8 mouse cellular contexts compared by ENCODE assay signal in the genomic region with DNA sequence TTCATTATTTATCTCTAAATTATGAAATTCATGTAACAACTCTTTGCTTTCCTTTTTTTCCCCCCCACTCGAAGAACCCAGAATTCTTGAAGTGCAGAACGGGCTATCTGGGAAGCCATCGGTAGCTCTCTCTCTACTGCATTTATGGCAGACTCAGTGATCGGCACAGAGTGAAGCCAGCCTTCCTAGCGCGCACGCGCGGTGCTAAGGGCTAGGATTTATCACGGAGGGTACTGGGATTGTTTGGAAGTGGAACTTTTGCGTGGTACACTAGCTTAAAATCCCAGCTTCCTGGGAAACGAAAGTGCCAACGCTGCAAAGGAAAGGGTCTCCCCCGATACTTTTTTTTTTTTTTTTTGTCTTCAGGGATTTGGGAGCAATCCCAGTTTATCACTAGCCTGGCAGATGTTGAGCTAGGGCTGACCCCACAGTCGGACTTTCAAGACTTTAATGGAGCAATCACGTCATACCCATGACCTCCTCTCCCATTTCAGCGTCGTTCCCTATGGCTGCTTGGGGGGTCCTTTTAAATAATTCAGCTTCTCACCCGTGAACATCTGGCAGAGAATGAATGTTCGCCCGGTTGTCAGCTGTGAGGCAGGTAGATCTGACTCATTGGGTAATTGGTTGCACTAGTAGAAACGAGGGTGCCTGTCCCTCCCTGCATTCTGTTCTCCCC.
A peak's percentile ranks its signal among the peaks of the same experiment; 100 is the strongest.
DNase-seq lines count a peak whose midpoint lies in the region; ATAC-seq lines count a peak whose summit lies in the region.

No protein-coding gene starts in this region.

- no peak for ATAC-seq in heart, embryonic 11.5 days (replicated peaks; ENCODE audit: insufficient number of reproducible peaks, low FRiP score, low TSS enrichment)
- no peak for ATAC-seq in hindbrain, embryonic 13.5 days (ENCODE audit: low FRiP score)
- ATAC-seq in limb, embryonic 13.5 days (ENCODE audit: low FRiP score, low read depth) = peak; percentile 38
- ATAC-seq in erythroblast, adult 5-6 weeks (replicated peaks; ENCODE audit: low FRiP score, poor library complexity, severe bottlenecking) = no peak

- 43% methylated on average over 22 of the region's 22 CpGs for WGBS in heart, embryonic 11.5 days (ENCODE audit: insufficient replicate concordance)
- WGBS in hindbrain, embryonic 13.5 days = 42% methylated on average over 22 of the region's 22 CpGs
- WGBS in limb, embryonic 13.5 days = 14% methylated on average over 22 of the region's 22 CpGs

- no peak overlapping the region for H3K27ac ChIP-seq in heart, embryonic 11.5 days (ENCODE audit: low read depth, low read length)
- H3K27ac ChIP-seq in brown adipose tissue, adult 24 weeks (replicated peaks; ENCODE audit: low read depth, low read length) = no peak overlapping the region
- no peak overlapping the region for H3K27ac ChIP-seq in hindbrain, embryonic 13.5 days
- H3K27ac ChIP-seq in limb, embryonic 13.5 days = no peak overlapping the region

- H3K9ac ChIP-seq in heart, embryonic 11.5 days (ENCODE audit: low read depth, low read length) = no peak overlapping the region
- H3K9ac ChIP-seq in hindbrain, embryonic 13.5 days = no peak overlapping the region
- H3K9ac ChIP-seq in limb, embryonic 13.5 days = no peak overlapping the region

- no peaks in the 10 kb centered on the region for H3K27me3 ChIP-seq in heart, embryonic 11.5 days (ENCODE audit: control insufficient read depth, insufficient read depth, low read length)
- H3K27me3 ChIP-seq in hindbrain, embryonic 13.5 days = peaks cover 48% of the 10 kb centered on the region
- peaks cover 77% of the 10 kb centered on the region for H3K27me3 ChIP-seq in limb, embryonic 13.5 days

- H3K36me3 ChIP-seq in heart, embryonic 11.5 days (ENCODE audit: control insufficient read depth, insufficient read depth, low read length) = no peaks in the 10 kb centered on the region
- H3K36me3 ChIP-seq in hindbrain, embryonic 13.5 days = no peaks in the 10 kb centered on the region
- H3K36me3 ChIP-seq in limb, embryonic 13.5 days = no peaks in the 10 kb centered on the region

- 0 out of 2 replicates have a peak overlapping the region, but pooled peaks have one; percentile 4 for H3K4me3 ChIP-seq in heart, embryonic 11.5 days (ENCODE audit: low read depth, low read length)
- peak overlapping the region; percentile 15; the same call in 1 of the 2 replicates for H3K4me3 ChIP-seq in brown adipose tissue, adult 24 weeks (ENCODE audit: insufficient read depth, low read depth, low read length)
- peak overlapping the region; percentile 9; the same call in 1 of the 2 replicates for H3K4me3 ChIP-seq in hindbrain, embryonic 13.5 days
- H3K4me3 ChIP-seq in limb, embryonic 13.5 days = peak overlapping the region; percentile 26

- no peaks in the 10 kb centered on the region for H3K9me3 ChIP-seq in heart, embryonic 11.5 days (replicated peaks; ENCODE audit: control insufficient read depth, low read length)
- H3K9me3 ChIP-seq in hindbrain, embryonic 13.5 days = no peaks in the 10 kb centered on the region
- H3K9me3 ChIP-seq in limb, embryonic 13.5 days = no peaks in the 10 kb centered on the region

- H3K4me1 ChIP-seq in heart, embryonic 11.5 days (ENCODE audit: control insufficient read depth, insufficient read depth, low read length) = no peaks in the 10 kb centered on the region
- H3K4me1 ChIP-seq in brown adipose tissue, adult 24 weeks (ENCODE audit: control insufficient read depth, insufficient read depth, insufficient read length, low read length) = no peaks in the 10 kb centered on the region
- peaks cover 12% of the 10 kb centered on the region for H3K4me1 ChIP-seq in hindbrain, embryonic 13.5 days (replicated peaks)
- H3K4me1 ChIP-seq in limb, embryonic 13.5 days = peaks cover 17% of the 10 kb centered on the region

- H3K4me2 ChIP-seq in heart, embryonic 11.5 days = peak overlapping the region; percentile 51
- peak overlapping the region; percentile 27 for H3K4me2 ChIP-seq in hindbrain, embryonic 13.5 days
- H3K4me2 ChIP-seq in limb, embryonic 13.5 days (replicated peaks) = peak overlapping the region; percentile 60

- DNase-seq in heart, adult 9 months (ENCODE audit: low spot score in 2 of 2) = no peak
- peak; percentile 38 for DNase-seq in retina, postnatal 1 day
- DNase-seq in layer of hippocampus, adult 9-11 months = no peak
